Mouse (Mus musculus) A20 (cell line): Measurements from ENCODE around the gene Syt3.
A peak's percentile ranks its signal among the peaks of the same experiment; 100 is the strongest.

Source experiments
- DNase-seq: peaks from one replicate; pipeline ENCODE4 v3.0.0-alpha.2; 2011; ENCODE audit warnings: low read depth, low spot score

Syt3 gene

DNA sequence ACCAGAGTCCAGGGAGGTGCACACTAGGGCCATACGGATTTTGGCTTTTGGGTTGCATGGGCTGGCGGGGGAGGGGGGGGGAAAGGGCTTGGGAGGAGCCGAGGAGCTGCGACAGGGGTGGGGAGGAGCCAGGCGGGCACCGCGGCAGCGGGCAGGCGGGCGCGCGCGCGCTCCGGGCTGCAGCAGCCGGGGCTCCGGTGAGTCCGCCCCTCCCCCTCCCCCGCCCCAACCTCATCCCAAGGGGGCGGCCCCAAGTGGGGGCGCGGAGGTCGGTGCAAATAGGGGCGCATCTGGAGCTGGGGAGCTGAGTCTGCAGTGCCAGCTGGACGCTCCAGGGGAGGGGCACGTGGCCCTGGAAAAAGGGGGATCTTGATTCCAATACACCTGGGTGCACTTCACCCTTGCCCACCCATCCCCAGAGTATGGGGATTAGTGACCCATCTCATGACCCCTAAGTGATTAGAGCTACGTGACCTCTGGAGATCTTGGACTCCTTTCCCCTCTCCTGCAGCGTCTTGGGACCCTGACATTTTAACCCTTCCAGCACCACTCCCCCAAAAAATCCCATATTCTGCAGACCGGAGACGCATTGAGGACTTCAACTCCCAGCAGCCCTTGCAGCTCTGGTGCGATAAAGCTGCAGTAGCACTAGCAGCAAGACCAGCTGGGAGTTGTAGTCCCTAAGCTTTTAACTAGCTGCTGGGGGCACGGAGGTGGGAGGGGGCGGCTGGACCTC, at the start of gene Syt3:
Syt3 (plus strand) TSS at position 123 of the 736 bp plus-strand sequence.
- peak; percentile 56 for DNase-seq

DNA sequence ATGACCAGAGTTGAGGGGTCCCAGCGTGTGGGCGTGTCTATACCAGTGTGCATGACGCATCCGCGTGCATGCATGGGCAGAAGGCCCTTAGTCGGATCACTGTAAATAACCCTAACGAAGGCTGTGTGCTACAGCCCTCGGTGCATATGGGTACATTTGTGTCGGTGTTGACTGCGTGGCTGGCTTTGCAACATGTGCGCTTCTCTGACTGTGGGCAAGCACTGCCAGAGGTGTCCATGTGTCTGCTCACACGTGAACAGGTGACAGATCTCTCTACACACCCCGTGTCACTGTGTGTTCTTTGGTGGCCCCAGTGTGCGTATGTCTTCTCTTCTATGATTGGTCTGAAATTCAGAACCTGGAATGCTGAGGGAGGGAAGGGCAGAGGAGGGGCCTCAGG, 49.8 kb upstream of the Syt3 start:
- DNase-seq, result no peak

DNA sequence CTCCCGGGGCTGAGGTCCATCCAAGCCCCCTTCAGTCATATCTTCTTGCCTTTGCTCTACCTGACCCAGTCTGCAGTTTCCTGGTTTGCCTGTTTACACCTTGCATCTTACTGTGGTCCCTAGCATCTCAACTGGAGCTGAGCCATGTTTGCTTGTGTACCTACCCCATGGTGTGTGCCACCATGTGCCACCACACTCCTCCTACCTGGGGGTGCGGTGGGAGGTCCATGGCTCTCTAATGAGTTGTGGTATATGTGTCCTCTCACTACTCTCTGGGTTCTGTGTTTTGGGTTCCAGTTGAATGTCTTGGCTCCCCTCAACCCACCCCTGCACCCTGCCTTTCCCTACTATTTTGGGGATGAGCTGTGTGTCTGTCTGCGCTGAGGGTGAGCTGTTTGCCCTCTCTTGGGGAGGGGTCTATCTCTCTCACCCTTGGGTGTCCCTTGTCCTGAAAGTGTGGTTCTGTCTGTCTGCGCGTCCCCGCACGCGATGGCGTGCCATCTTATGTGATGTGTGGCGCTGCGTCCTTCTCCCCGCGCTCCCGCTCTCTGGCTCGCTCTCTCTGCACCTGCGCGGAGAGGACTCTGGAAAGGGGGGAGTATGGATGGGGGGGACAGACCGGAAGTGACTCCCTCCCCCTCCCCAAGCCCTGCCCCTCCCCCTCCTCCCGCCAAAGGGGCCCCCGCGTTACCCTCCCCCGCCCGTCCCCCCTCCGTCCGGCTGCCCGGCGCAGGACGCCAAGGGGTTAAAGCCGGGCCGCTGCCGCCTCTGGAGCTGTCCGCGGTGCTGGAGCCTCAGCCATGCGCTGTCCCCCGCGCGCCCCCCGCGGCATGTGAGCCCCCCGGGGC, 48.6 kb upstream of the Syt3 start:
- DNase-seq, result no peak

DNA sequence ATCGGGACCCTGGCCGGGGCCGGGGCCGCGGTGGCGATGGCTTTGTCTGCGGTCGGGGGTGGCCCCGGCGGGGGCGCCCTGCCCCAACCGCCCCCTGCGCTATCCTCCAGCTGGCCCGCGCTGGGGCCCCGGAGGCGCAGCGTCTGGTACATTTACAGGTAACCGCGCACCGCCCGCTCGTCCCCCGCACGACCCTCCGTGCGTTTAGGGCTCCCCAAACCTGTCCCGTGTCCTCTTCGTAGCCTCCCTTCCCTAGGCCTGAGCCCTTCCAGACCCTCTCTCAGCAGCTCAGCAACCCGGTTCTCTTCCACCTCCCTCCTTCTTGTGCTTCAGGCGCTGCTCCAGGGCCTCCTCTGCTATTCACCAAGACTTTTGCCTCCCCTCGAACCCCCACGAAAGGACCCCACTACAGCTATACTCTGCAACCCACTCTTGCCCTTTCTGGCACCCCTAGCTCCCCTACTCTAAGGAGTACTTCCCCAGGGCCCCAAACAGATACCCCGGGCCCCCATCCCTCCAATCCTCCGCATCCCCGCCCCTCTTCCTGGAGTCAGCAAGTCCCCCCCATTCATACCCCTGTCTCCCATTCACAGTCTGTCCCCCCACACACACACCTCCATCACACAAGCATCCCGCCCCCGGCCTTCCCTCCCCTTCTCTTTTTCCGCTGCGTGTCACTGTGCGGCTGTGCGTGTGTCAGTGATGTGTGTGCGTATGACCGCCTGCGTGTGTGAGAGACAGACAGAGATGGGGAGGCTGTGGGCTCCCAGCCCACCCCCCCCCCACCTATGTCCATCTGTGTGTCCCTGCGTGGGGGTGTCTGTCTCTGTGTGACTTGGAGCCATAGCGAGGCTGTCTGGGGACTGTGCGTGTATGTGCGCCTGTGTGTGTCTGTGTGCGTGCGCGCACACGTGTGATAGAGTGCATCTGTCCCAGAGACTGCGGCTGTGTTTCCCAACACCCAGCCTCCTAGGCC, 47.6 kb upstream of the Syt3 start:
- no peak for DNase-seq

DNA sequence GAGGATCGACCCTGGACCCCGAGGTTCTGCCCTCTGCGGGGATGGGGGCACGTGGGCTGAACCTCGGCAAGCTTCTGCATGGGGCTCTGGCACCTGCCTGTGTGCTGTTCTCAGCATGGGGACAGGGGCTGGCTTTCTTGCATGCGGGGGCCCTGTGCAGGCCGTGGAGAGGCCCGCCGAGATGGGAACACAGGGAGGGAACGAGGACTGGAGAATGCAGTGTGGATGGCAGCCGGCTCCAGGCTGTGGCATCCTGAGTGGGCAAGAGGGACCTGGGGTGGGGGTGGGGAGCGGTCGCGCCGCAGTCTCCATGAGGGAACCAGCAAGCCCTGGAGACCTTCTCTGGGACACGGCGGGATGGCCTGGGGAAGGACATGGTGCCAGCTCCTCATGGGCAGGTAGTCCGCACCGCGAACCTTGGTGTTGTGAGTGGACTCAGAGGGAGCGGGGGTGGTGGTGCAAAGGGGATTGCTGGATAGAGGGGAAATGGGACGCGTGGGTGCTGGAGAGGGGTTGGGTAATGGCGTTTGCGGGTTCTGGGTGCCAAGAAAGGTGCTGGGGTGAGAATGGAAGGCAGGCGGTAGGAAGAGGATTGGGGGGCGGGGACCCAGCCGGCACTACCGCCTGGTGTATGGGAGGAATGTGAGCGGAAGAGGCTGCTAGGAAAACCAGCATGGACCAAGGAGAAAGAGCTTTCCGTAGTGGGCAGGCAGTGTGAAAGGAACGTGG, 46.6 kb upstream of the Syt3 start:
- no peak for DNase-seq

DNA sequence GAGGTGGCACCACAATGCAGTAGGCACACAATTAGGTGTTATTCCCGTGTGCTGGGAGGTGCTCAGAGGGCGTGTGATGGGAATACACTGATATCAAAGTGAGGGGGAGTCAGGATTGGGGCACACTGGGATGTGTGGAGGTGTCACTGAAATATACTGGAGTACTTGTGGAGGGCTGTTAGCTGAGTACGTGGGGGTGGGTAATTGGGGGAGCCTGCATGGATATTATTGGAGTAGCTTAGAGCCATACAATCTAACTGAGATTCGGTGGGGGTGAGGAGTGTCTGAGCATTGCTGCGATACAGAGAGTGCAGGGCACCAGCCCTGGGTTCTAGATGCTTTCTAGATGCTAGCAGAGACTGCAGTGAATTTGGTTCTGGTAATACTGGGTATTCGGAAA, 43.7 kb upstream of the Syt3 start:
- DNase-seq, result no peak

DNA sequence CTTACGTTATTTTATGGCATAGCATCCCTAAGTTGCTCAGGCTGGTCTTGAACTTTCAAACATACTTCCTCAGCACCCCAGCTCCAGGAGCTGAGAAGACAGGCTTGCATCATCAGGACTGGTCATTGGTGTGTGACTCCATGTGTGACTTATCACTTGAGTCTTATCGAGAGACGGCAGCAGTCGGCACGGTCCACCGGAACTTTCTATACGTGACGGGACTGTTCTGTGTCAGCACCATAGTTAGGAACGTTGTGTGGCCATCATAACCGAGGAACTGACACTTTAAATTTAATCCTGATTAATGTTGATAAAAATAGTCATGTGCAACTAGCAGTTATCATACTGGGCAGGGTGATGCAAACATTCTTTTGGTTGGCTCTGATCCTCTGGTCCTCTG, 42.8 kb upstream of the Syt3 start:
- no peak for DNase-seq

DNA sequence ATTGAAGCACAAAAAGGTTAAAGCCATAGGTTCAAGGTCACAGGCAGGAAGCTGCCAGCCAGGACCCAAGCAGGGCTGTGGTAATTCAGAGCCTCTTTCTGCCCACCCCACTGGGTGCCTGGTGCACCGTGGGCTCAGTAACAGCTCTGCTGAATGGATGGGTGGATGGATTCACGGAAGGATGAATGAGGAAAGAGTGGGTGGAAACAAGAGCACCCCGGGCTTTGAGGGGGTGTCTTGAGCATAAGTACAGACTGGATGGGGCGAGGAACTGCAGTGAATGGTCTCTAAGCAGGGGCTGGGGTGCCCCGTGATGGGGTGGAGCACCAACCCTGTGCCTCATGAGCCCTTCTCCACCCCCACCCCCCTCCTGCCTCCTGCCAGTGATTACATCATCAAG, 42.2 kb upstream of the Syt3 start:
- DNase-seq, result no peak

DNA sequence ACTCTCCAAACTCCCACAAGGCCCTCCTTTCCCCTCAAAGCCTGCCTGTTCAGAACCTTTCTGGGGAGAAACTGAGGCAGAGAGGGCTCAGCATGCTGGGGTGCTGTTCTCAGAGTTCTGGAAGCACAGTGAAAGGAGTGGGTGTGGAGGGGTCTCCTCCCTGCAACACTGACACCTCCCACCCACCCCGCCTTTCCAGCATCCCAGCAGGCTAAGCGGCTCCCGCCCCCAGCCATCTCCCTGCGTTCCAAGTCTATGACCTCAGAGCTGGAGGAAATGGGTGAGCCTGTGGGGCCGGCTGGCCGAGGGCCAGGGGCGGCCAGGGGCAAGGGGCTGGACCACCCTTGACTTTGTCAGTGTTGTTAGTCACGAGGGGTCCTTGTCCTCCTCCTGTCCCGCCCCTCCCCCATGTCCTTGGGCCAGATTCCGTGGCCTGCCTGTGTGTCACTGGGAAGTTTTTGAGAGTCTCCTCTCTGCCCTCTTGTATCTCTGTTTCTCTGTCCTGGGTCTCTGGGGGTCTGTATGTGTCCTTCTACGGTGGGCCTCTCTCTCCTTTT, 40.4 kb upstream of the Syt3 start:
- no peak for DNase-seq

DNA sequence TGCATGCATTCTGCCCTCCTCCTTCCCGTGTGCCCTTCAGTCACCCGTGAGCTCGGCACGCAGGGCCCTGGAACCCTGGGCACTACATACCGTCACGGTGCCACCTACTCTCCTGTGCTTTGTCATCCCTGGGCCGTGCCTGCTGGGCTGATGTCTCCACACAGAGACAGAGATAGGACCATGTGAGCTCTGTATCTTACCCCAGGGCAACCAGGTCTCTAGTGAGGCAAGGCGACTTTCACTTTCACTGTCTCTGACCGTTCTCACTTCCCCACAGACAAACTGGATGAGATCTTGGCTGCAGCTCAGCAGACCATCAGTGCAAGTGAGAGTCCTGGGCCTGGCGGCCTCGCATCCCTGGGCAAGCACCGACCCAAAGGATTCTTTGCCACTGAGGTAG, 39.3 kb upstream of the Syt3 start:
- DNase-seq, result peak; percentile 90

DNA sequence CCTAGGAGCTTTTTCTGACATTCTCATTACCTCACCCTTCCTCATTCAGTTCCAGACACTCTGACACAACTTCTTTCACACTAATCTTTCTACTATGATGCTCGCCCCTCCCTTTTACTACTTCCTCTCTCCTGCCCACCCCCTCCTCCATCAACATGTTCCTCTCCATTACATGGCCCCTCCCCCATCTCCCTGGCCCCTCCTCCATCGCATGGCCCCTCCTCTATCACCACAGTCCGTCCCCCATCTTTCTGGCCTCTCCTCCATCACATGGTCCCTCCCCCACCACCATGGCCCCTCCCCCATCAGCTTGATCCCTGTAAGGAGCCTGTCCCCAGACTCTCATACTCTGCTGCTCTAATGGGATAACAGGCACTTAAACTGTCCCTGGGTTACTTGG, 34.9 kb upstream of the Syt3 start:
- DNase-seq, result peak; percentile 49

DNA sequence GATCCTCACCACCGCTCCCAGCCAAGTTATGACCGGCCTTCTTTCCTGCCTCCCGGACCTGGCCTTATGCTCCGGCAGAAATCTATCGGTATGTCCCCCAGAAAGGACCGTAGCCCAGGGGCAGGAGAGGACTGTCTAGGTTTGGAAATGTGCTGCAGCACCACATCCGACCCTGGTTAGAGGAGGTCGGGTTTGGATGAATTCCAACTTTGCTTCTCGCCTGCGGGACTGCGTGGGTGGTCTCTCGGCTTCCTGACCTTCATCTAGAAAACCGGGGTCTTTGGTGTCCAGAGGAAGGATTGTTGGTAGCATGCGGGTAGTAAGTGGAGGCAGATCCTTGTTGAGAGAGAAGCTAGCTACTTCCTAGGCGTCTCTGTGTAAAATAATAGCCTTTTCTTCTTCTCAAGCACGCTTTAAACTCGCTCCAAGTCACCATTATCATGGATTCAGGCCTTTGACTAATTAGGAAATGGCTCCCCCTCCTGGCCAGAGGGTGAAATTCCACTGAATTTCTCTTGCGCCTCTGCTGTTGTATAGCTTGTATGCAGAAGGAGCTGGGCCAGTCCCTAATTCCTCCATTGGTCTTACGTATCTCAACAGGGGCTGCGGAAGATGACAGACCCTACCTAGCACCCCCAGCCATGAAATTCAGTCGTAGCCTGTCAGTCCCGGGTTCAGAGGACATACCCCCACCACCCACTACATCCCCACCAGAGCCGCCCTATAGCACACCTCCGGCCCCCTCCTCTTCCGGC, 32.8 kb upstream of the Syt3 start:
- DNase-seq, result peak; percentile 77

DNA sequence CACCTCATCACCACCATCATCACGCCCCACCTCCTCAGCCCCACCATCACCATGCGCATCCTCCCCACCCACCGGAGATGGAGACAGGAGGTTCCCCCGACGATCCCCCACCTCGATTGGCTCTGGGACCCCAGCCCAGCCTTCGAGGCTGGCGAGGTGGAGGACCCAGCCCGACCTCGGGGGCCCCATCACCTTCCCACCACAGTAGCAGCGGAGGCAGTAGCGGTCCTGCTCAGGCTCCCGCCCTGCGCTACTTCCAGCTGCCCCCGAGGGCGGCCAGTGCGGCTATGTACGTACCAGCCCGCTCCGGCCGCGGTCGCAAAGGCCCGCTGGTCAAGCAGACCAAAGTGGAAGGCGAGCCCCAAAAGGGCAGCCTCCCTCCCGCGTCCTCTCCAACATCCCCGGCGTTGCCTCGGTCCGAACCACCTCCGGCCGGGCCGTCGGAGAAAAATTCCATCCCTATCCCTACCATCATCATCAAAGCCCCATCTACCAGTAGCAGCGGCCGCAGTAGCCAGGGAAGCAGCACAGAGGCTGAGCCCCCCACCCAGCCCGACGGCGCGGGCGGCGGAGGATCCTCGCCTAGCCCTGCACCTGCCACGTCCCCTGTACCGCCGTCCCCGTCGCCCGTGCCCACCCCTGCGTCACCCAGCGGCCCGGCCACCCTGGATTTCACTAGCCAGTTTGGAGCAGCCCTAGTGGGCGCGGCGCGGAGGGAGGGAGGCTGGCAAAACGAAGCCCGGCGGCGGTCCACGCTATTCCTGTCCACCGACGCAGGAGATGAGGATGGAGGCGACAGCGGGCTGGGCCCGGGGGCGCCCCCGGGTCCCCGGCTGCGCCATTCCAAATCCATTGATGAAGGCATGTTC, 31.8 kb upstream of the Syt3 start:
- DNase-seq, result no peak

DNA sequence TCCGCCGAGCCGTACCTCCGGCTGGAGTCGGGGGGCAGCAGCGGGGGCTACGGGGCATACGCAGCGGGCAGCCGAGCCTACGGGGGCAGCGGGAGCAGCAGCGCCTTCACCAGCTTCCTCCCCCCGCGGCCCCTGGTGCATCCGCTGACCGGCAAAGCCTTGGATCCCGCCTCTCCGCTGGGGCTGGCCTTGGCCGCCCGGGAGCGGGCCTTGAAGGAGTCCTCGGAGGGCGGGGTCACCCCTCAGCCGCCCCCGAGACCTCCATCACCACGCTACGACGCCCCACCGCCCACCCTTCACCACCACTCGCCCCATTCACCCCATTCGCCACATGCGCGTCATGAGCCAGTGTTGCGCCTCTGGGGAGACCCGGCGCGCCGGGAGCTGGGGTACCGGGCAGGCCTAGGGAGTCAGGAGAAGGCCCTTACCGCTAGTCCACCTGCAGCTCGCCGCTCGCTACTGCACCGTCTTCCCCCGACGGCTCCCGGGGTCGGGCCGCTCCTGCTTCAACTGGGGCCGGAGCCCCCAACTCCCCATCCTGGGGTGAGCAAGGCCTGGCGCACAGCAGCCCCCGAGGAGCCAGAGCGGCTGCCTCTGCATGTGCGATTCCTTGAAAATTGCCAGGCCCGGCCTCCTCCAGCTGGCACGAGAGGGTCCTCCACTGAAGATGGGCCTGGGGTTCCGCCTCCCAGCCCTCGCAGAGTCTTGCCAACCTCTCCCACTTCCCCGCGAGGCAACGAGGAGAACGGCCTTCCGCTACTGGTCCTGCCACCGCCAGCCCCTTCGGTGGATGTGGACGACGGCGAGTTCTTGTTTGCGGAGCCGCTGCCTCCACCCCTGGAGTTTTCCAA, 30.9 kb upstream of the Syt3 start:
- DNase-seq, result no peak

DNA sequence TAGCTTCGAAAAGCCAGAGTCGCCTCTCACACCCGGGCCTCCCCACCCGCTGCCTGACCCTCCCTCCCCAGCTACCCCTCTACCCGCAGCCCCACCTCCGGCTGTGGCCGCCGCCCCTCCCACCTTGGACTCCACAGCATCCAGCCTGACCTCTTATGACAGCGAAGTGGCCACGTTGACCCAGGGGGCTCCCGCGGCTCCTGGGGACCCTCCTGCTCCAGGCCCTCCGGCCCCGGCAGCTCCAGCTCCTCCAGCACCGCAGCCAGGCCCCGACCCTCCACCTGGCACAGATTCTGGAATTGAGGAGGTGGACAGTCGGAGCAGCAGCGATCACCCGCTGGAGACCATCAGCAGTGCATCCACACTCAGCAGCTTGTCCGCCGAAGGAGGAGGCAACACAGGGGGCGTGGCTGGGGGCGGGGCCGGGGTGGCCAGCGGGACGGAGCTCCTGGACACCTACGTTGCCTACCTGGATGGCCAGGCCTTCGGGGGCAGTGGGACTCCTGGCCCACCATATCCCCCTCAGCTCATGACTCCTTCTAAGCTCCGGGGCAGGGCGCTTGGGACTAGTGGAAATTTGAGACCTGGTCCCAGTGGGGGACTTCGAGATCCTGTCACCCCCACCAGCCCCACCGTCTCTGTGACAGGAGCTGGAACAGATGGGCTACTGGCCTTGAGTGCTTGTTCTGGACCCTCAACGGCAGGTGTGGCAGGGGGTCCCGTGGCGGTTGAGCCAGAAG, 30.1 kb upstream of the Syt3 start:
- DNase-seq, result no peak

DNA sequence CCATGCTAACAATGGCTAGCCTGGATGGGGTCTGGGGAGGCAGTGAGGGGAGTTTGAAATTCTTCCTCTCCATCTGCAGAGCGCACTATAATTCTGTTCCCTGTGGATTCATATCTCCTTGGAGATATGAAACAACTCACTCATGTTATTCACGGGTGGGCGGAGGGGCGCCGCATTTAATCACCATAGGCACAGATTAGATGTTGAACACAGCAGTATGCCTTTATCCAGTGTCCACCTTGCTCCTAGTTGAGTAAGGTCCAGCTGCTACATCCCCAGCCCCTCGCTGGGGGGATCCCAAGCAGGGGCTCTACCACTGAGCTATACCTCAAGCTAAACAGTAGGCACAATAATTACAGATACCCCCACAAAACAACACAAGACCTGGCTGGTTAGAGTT, 28.5 kb upstream of the Syt3 start:
- no peak for DNase-seq
